In the genomic region with DNA sequence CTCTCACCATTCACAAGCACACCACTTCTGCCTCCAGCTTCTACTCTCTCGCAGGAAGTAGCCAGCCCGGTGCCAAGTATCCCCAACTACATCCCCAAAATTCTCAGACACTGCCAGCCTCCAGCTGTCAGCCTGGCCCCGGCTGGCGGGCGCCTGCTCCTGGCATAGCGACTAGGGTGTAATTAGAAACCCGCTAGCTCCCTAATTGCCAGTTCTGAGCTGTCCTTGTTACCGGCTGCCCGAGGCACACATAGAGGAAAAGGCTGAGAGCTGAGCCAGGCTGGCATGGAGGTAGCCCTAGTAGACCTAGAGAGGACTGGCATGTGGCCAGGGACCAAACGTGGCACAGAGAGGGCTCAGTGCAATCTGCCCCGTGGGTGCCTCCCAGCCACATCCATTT, we compare ENCODE assay signal across 9 mouse cellular contexts. TPM values are rescaled to one million over a fixed set of nuclear protein-coding genes. Genes with fewer than 3 reads are reported as not detected.
A peak's percentile ranks its signal among the peaks of the same experiment; 100 is the strongest.
DNase-seq lines count a peak whose midpoint lies in the region; ATAC-seq and TF ChIP-seq lines count a peak whose summit lies in the region.
"Had no signal": no experiment of that assay in that cellular context is flagged by ENCODE, and none has a peak within 500 bp of the region (broad histone marks: within the 10 kb centered on the region; RNA-seq: fewer than 3 reads in every experiment).

No protein-coding gene starts in this region.

- H3K9ac ChIP-seq in hindbrain, embryonic 13.5 days, result no peak overlapping the region
- no peak overlapping the region for H3K9ac ChIP-seq in intestine, embryonic 15.5 days

- H3K4me3 ChIP-seq in hindbrain, embryonic 13.5 days, result no peak overlapping the region
- no peak overlapping the region for H3K4me3 ChIP-seq in hindbrain, embryonic 10.5 days
- peak overlapping the region; percentile 1 for H3K4me3 ChIP-seq in cerebellum, adult 2 months (replicated peaks; ENCODE audit: insufficient read depth, low read depth, low read length)
- no peak overlapping the region for H3K4me3 ChIP-seq in intestine, embryonic 15.5 days (replicated peaks)

- no peak for DNase-seq in hindbrain, embryonic 10.5 days (ENCODE audit: low spot score)
- peak; percentile 72 to 80 for DNase-seq in cerebellum, adult 2 months
- peak; percentile 78 for DNase-seq in gastrocnemius, postnatal 10 days
- DNase-seq in left cerebral cortex, postnatal 4 days, result peak; percentile 91
- no peak for DNase-seq in urinary bladder, adult 2 months (ENCODE audit: low spot score)
- DNase-seq in testis, postnatal 10 days (ENCODE audit: low spot score), result no peak

- 68% methylated on average over 11 of the region's 11 CpGs for WGBS in hindbrain, embryonic 13.5 days
- WGBS in hindbrain, embryonic 10.5 days, result 90% methylated on average over 11 of the region's 11 CpGs
- 2% methylated on average over 11 of the region's 11 CpGs for WGBS in cerebellum, adult 2 months
- 84% methylated on average over 11 of the region's 11 CpGs for WGBS in intestine, embryonic 15.5 days

- no peaks in the 10 kb centered on the region for H3K4me1 ChIP-seq in hindbrain, embryonic 13.5 days (replicated peaks)
- no peaks in the 10 kb centered on the region for H3K4me1 ChIP-seq in hindbrain, embryonic 10.5 days (replicated peaks)
- peaks cover 8% of the 10 kb centered on the region for H3K4me1 ChIP-seq in cerebellum, adult 2 months (ENCODE audit: control insufficient read depth, insufficient read depth, low read length)
- no peaks in the 10 kb centered on the region for H3K4me1 ChIP-seq in intestine, embryonic 15.5 days (replicated peaks)

- H3K27me3 ChIP-seq in hindbrain, embryonic 13.5 days, result no peaks in the 10 kb centered on the region
- H3K27me3 ChIP-seq in hindbrain, embryonic 10.5 days (ENCODE audit: insufficient read depth, poor library complexity, severe bottlenecking), result no peaks in the 10 kb centered on the region
- H3K27me3 ChIP-seq in cerebellum, adult 2 months (ENCODE audit: control insufficient read depth, insufficient read depth, low read length), result no peaks in the 10 kb centered on the region
- H3K27me3 ChIP-seq in intestine, embryonic 15.5 days (replicated peaks), result no peaks in the 10 kb centered on the region

- H3K9me3 ChIP-seq in hindbrain, embryonic 13.5 days, result no peaks in the 10 kb centered on the region
- peaks cover 9% of the 10 kb centered on the region; the same call in 1 of the 2 replicates for H3K9me3 ChIP-seq in hindbrain, embryonic 10.5 days
- no peaks in the 10 kb centered on the region for H3K9me3 ChIP-seq in intestine, embryonic 15.5 days

- no peak for TF ChIP-seq CTCF in cerebellum, adult 2 months (IDR thresholded peaks at IDR 0.05; ENCODE audit: borderline replicate concordance, insufficient read depth, low read depth, low read length)

- peak; percentile 46 for ATAC-seq in hindbrain, embryonic 13.5 days (ENCODE audit: low FRiP score)
- no peak for ATAC-seq in intestine, embryonic 15.5 days

- no peak for TF ChIP-seq POLR2A in cerebellum, adult 2 months (IDR thresholded peaks at IDR 0.05; ENCODE audit: borderline replicate concordance, insufficient read depth, low read length)

- H3K36me3 ChIP-seq in hindbrain, embryonic 13.5 days, result no peaks in the 10 kb centered on the region
- no peaks in the 10 kb centered on the region for H3K36me3 ChIP-seq in hindbrain, embryonic 10.5 days
- H3K36me3 ChIP-seq in intestine, embryonic 15.5 days, result no peaks in the 10 kb centered on the region

- H3K4me2 ChIP-seq in hindbrain, embryonic 13.5 days, result no peak overlapping the region
- no peak overlapping the region for H3K4me2 ChIP-seq in intestine, embryonic 15.5 days (replicated peaks)

- no peak overlapping the region for H3K27ac ChIP-seq in hindbrain, embryonic 13.5 days
- H3K27ac ChIP-seq in hindbrain, embryonic 10.5 days, result no peak overlapping the region
- no peak overlapping the region for H3K27ac ChIP-seq in cerebellum, adult 2 months (ENCODE audit: insufficient read depth, low read length)
- no peak overlapping the region for H3K27ac ChIP-seq in intestine, embryonic 15.5 days
- H3K27ac ChIP-seq: kidney, postnatal 0 days had no signal

- intact Hi-C loops in left cerebral cortex, postnatal 4 days (cut with DNase I), result no loop called here

RNA-seq across cellular contexts. Expression of gene Serpinf2, which starts 8.1 kb away (rescaled TPM):
- 0.12 TPM in 1 of 2 replicates, not detected in the other for polyA plus RNA-seq in hindbrain, embryonic 13.5 days (2015; fragmentation: Nextera tagmentation; extraction: Ambion mirVana)
- polyA plus RNA-seq in hindbrain, embryonic 10.5 days (2016; fragmentation: Nextera tagmentation; extraction: Ambion mirVana), result 0.07 TPM in 1 of 2 replicates, not detected in the other
- polyA plus RNA-seq in cerebellum, adult 2 months (2012; rRNA removed), result 0.13 and 0.15 TPM in 2 replicates
- under 1 TPM in 1 of 2 experiments, not detected in 1; 0.56 TPM for total RNA-seq in gastrocnemius, postnatal 10 days (2021)
- total RNA-seq in left cerebral cortex, postnatal 4 days (2021), result under 1 TPM in 1 of 2 experiments, not detected in 1; 0.26 TPM
- polyA plus RNA-seq in intestine, embryonic 15.5 days (2015; fragmentation: Nextera tagmentation; extraction: Ambion mirVana), result 20.4 and 26.4 TPM in 2 replicates
- 0.07 and 0.14 TPM in 2 replicates for polyA plus RNA-seq in urinary bladder, adult 2 months (2012; rRNA removed)

RNA-seq across cellular contexts. Expression of gene Serpinf1, which starts 8.8 kb away (rescaled TPM):
- polyA plus RNA-seq in hindbrain, embryonic 13.5 days (2015; fragmentation: Nextera tagmentation; extraction: Ambion mirVana), result 55.4 and 63.1 TPM in 2 replicates
- polyA plus RNA-seq in hindbrain, embryonic 10.5 days (2016; fragmentation: Nextera tagmentation; extraction: Ambion mirVana), result 95.3 and 106 TPM in 2 replicates
- polyA plus RNA-seq in cerebellum, adult 2 months (2012; rRNA removed), result 27.5 and 32.9 TPM in 2 replicates
- 100 to 1,000 TPM; 134 to 239 TPM for total RNA-seq in gastrocnemius, postnatal 10 days (2021)
- total RNA-seq in left cerebral cortex, postnatal 4 days (2021), result 10 to 100 TPM; 15.1 to 19.9 TPM
- 41.1 and 48.0 TPM in 2 replicates for polyA plus RNA-seq in intestine, embryonic 15.5 days (2015; fragmentation: Nextera tagmentation; extraction: Ambion mirVana)
- polyA plus RNA-seq in urinary bladder, adult 2 months (2012; rRNA removed), result 85.3 and 147 TPM in 2 replicates

RNA-seq across cellular contexts. Expression of gene Wdr81, which starts 23.2 kb away (rescaled TPM):
- polyA plus RNA-seq in hindbrain, embryonic 13.5 days (2015; fragmentation: Nextera tagmentation; extraction: Ambion mirVana), result 6.2 and 7.1 TPM in 2 replicates
- polyA plus RNA-seq in hindbrain, embryonic 10.5 days (2016; fragmentation: Nextera tagmentation; extraction: Ambion mirVana), result 7.7 and 8.6 TPM in 2 replicates
- polyA plus RNA-seq in cerebellum, adult 2 months (2012; rRNA removed), result 15.1 and 15.3 TPM in 2 replicates
- 1 to 10 TPM; 7.2 to 7.9 TPM for total RNA-seq in gastrocnemius, postnatal 10 days (2021)
- 10 to 100 TPM; 17.6 to 19.1 TPM for total RNA-seq in left cerebral cortex, postnatal 4 days (2021)
- 6.1 and 7.0 TPM in 2 replicates for polyA plus RNA-seq in intestine, embryonic 15.5 days (2015; fragmentation: Nextera tagmentation; extraction: Ambion mirVana)
- 8.5 and 13.0 TPM in 2 replicates for polyA plus RNA-seq in urinary bladder, adult 2 months (2012; rRNA removed)

RNA-seq across cellular contexts. Expression of gene Tlcd2, which starts 30.2 kb away (rescaled TPM):
- 2.7 and 3.4 TPM in 2 replicates for polyA plus RNA-seq in hindbrain, embryonic 13.5 days (2015; fragmentation: Nextera tagmentation; extraction: Ambion mirVana)
- polyA plus RNA-seq in hindbrain, embryonic 10.5 days (2016; fragmentation: Nextera tagmentation; extraction: Ambion mirVana), result 11.7 and 12.4 TPM in 2 replicates
- polyA plus RNA-seq in cerebellum, adult 2 months (2012; rRNA removed), result 0.56 and 0.70 TPM in 2 replicates
- total RNA-seq in gastrocnemius, postnatal 10 days (2021), result 10 to 100 TPM; 13.5 to 14.9 TPM
- under 1 TPM; 0.80 to 0.95 TPM for total RNA-seq in left cerebral cortex, postnatal 4 days (2021)
- polyA plus RNA-seq in intestine, embryonic 15.5 days (2015; fragmentation: Nextera tagmentation; extraction: Ambion mirVana), result 17.7 and 20.3 TPM in 2 replicates
- polyA plus RNA-seq in urinary bladder, adult 2 months (2012; rRNA removed), result 12.1 and 12.6 TPM in 2 replicates

RNA-seq across cellular contexts. Expression of gene Prpf8, which starts 55.3 kb away (rescaled TPM):
- 49.2 and 51.8 TPM in 2 replicates for polyA plus RNA-seq in hindbrain, embryonic 13.5 days (2015; fragmentation: Nextera tagmentation; extraction: Ambion mirVana)
- polyA plus RNA-seq in hindbrain, embryonic 10.5 days (2016; fragmentation: Nextera tagmentation; extraction: Ambion mirVana), result 74.8 and 78.1 TPM in 2 replicates
- 110 and 123 TPM in 2 replicates for polyA plus RNA-seq in cerebellum, adult 2 months (2012; rRNA removed)
- total RNA-seq in gastrocnemius, postnatal 10 days (2021), result 10 to 100 TPM; 77.6 to 83.7 TPM
- 100 to 1,000 TPM; 136 to 137 TPM for total RNA-seq in left cerebral cortex, postnatal 4 days (2021)
- 47.5 and 48.2 TPM in 2 replicates for polyA plus RNA-seq in intestine, embryonic 15.5 days (2015; fragmentation: Nextera tagmentation; extraction: Ambion mirVana)
- polyA plus RNA-seq in urinary bladder, adult 2 months (2012; rRNA removed), result 75.7 and 79.3 TPM in 2 replicates

Comparison
In these comparisons a context has a peak if more than half of its experiments do, and no peak if none do; other contexts are left out.
1. DNase-seq: peak in cerebellum, adult 2 months (2 of 2), gastrocnemius, postnatal 10 days (single experiment) and left cerebral cortex, postnatal 4 days (single experiment); none in hindbrain, embryonic 10.5 days (single experiment), urinary bladder, adult 2 months (single experiment) and testis, postnatal 10 days (single experiment).
2. RNA of gene Serpinf2, which starts 8.1 kb away (polyA plus RNA-seq): 20.4 to 26.4 TPM in intestine, embryonic 15.5 days; 0.13 to 0.15 TPM in cerebellum, adult 2 months, 0.07 to 0.14 TPM in urinary bladder, adult 2 months, 0.12 TPM in hindbrain, embryonic 13.5 days and 0.07 TPM in hindbrain, embryonic 10.5 days; every median in the first group is over 10 times any median in the second.